Mouse (Mus musculus) granulocyte monocyte progenitor cell, adult 5-6 weeks (primary cell): ENCODE data around the gene C2cd4d. TPM values are rescaled to one million over a fixed set of nuclear protein-coding genes. Genes with fewer than 3 reads are reported as not detected.

Source experiments
- ATAC-seq: replicated peaks from 2 replicates; pipeline ENCODE4 v1.8.0; 2016; ENCODE audit warnings: mild to moderate bottlenecking, moderate TSS enrichment, inconsistent platforms; ENCODE audit not compliant: poor library complexity, severe bottlenecking
- total RNA-seq, 2 experiments: library from RNA; stranded (forward) in 1 of 2; stranded (reverse) in 1 of 2; fragments of 200-712, 200-1000 nt in 1 of 2; fragments of >200 nt in 1 of 2; fragmentation: Nextera tagmentation in 1 of 2; gene quantifications; 2 replicates each; pipeline ENCODE4 v1.2.3; 2014 to 2017

Gene C2cd4d
- total RNA-seq, 2 experiments from 2014 or later: not detected

GRCm38 (mm10) chr3:94405561-94405960, 43.3 kb downstream of the C2cd4d start:
- no peak for ATAC-seq

GRCm38 (mm10) chr3:94412530-94412929, 50.3 kb downstream of the C2cd4d start:
- ATAC-seq: peak; percentile 39

- peak; percentile 98 for ATAC-seq
Observed at GRCm38 (mm10) chr3:94413031-94413679, 50.9 kb downstream of the C2cd4d start, which contains the start of gene Tdrkh. Gene Tdrkh (plus strand): TSS chr3:94413273.

Other genes starting within 250 kb of the C2cd4d start
- gene Gm10696, start 184.2 kb upstream of the C2cd4d start, total RNA-seq (2014; fragmentation: Nextera tagmentation): not detected in 2 replicates
- not detected in 2 replicates for gene Gm10696, start 184.2 kb upstream of the C2cd4d start, total RNA-seq (2017)
- gene Gm5286, start 165.7 kb upstream of the C2cd4d start, total RNA-seq (2014; fragmentation: Nextera tagmentation): not detected in 2 replicates
- not detected in 2 replicates for gene Gm5286, start 165.7 kb upstream of the C2cd4d start, total RNA-seq (2017)
- gene Gm4778, start 98.4 kb upstream of the C2cd4d start, total RNA-seq (2014; fragmentation: Nextera tagmentation): not detected in 2 replicates
- not detected in 2 replicates for gene Gm4778, start 98.4 kb upstream of the C2cd4d start, total RNA-seq (2017)
- gene Them4, start 52.3 kb upstream of the C2cd4d start, total RNA-seq (2014; fragmentation: Nextera tagmentation): 1.8 and 7.4 TPM in 2 replicates
- 4.5 and 5.5 TPM in 2 replicates for gene Them4, start 52.3 kb upstream of the C2cd4d start, total RNA-seq (2017)
- not detected in 2 replicates for gene Them5, start 20.3 kb upstream of the C2cd4d start, total RNA-seq (2014; fragmentation: Nextera tagmentation)
- gene Them5, start 20.3 kb upstream of the C2cd4d start, total RNA-seq (2017): not detected in 2 replicates
- not detected in 2 replicates for gene Rorc, start 10.4 kb downstream of the C2cd4d start, total RNA-seq (2014; fragmentation: Nextera tagmentation)
- gene Rorc, start 10.4 kb downstream of the C2cd4d start, total RNA-seq (2017): 0.13 TPM in 1 of 2 replicates, not detected in the other
- gene Lingo4, start 36.1 kb downstream of the C2cd4d start, total RNA-seq (2014; fragmentation: Nextera tagmentation): not detected in 2 replicates
- not detected in 2 replicates for gene Lingo4, start 36.1 kb downstream of the C2cd4d start, total RNA-seq (2017)
- 4.5 TPM in 2 replicates for gene Tdrkh, start 50.8 kb downstream of the C2cd4d start, total RNA-seq (2014; fragmentation: Nextera tagmentation)
- gene Tdrkh, start 50.8 kb downstream of the C2cd4d start, total RNA-seq (2017): 5.7 and 6.1 TPM in 2 replicates
- 32.5 and 49.1 TPM in 2 replicates for gene Mrpl9, start 80.9 kb downstream of the C2cd4d start, total RNA-seq (2014; fragmentation: Nextera tagmentation)
- gene Mrpl9, start 80.9 kb downstream of the C2cd4d start, total RNA-seq (2017): 56.3 and 60.6 TPM in 2 replicates
- gene Oaz3, start 81.5 kb downstream of the C2cd4d start, total RNA-seq (2014; fragmentation: Nextera tagmentation): not detected in 2 replicates
- gene Oaz3, start 81.5 kb downstream of the C2cd4d start, total RNA-seq (2017): 6.9 TPM in 1 of 2 replicates, not detected in the other
- gene Celf3, start 115.9 kb downstream of the C2cd4d start, total RNA-seq (2014; fragmentation: Nextera tagmentation): not detected in 2 replicates
- not detected in 2 replicates for gene Celf3, start 115.9 kb downstream of the C2cd4d start, total RNA-seq (2017)
- gene Riiad1, start 117.9 kb downstream of the C2cd4d start, total RNA-seq (2014; fragmentation: Nextera tagmentation): not detected in 2 replicates
- not detected in 2 replicates for gene Riiad1, start 117.9 kb downstream of the C2cd4d start, total RNA-seq (2017)
- gene Snx27, start 220.3 kb downstream of the C2cd4d start, total RNA-seq (2014; fragmentation: Nextera tagmentation): 15.6 and 24.0 TPM in 2 replicates
- gene Snx27, start 220.3 kb downstream of the C2cd4d start, total RNA-seq (2017): 21.8 and 29.7 TPM in 2 replicates